Mouse (Mus musculus) kidney, postnatal 10 days (tissue): ENCODE results near the gene Gm17622.

ENCODE experiments used
- DNase-seq: peaks from one replicate; pipeline ENCODE4 v3.0.0; 2021; ENCODE audit warnings: mixed read lengths

The Gm17622 gene

GRCm38 (mm10) chr13:96511893-96512292, 21.4 kb downstream of the Gm17622 start:
- DNase-seq, result peak; percentile 19

DNA sequence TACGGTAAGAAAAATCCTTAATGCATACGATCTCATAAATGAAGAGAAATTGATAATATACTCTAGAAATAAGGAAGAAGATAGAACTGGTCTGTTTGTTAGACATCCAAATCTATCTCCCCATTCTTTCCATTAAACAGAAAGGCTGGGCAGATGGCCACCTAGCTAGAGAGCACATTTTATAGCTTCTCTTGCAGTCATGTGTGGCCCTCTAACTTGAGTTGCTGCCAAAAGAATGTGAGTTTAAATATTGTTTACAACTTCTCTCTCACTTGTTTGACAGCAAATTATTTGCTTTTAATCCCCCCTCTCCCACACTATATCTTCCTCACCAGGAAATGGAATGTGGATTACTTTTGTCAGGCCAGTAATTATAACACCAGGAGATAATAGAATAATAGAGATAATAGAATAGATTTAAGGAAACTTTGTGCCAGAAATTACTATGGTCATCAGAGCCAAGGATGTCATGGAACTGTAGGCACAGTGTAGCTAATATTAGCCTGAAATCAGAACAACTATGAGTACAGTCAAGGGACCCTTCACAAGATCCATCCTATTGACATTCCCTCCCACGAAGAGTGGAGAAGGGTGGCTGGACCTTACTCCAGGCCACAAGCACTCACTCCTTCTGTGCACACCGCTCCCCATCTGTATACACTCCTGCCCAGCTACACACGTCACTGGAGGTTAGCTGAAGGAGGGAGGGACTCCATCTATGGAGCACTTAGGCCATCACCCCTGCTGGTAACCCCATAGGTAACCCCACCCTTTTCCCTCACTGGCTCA, 23.8 kb downstream of the Gm17622 start:
- peak; percentile 27 for DNase-seq

- no peak for DNase-seq
Observed at GRCm38 (mm10) chr13:96516249-96516648, 25.7 kb downstream of the Gm17622 start.

GRCm38 (mm10) chr13:96517335-96517734, 26.8 kb downstream of the Gm17622 start:
- DNase-seq, result no peak

GRCm38 (mm10) chr13:96521294-96521693, 30.8 kb downstream of the Gm17622 start:
- DNase-seq, result no peak

- no peak for DNase-seq
Observed at GRCm38 (mm10) chr13:96527022-96527421, 36.5 kb downstream of the Gm17622 start.

- no peak for DNase-seq
Observed at GRCm38 (mm10) chr13:96527856-96528255, 37.3 kb downstream of the Gm17622 start.

GRCm38 (mm10) chr13:96528776-96529175, 38.2 kb downstream of the Gm17622 start:
- DNase-seq, result no peak

DNA sequence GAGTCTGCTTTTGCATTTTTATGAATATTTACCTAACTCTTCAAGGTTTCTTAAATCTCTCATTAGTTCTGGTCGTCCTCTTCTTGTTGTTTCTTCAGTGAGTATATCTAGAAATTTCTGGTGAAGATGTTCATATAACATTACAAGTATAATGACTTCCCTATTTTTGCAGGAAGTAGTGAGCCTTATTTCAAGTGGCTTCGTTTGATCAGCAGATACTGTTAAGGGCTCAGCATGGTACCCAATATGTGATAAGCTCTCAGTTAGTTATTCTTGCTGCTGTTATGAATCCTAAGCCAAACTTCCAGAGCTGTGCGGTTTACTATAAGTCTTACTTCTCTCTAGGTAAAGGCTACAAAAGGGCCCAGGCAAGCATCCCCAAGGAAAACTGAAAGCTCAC, 39.0 kb downstream of the Gm17622 start:
- DNase-seq, result no peak

DNA sequence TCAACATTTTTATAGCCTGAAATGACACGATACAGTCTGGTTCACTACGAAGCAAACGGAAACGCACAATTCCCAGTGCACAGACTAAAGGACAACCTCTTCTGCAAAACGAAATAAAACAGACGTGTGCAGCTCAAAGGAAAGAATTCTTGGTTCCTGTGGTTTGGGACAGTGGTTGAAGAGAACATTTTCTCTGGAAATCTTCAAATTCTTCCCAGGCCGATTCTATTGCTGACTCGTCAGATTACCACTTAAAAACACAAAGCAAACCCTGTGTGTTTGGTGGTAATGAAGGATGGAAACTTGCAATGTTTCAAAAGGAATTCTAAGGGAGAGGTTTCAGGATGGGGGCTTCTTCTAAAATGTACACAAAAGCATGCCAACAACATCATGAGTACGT, 39.5 kb downstream of the Gm17622 start:
- DNase-seq, result no peak

GRCm38 (mm10) chr13:96532176-96532575, 41.6 kb downstream of the Gm17622 start:
- no peak for DNase-seq

GRCm38 (mm10) chr13:96533742-96534141, 43.2 kb downstream of the Gm17622 start:
- DNase-seq, result no peak

- no peak for DNase-seq
Observed at GRCm38 (mm10) chr13:96536821-96537572, 46.5 kb downstream of the Gm17622 start.

DNA sequence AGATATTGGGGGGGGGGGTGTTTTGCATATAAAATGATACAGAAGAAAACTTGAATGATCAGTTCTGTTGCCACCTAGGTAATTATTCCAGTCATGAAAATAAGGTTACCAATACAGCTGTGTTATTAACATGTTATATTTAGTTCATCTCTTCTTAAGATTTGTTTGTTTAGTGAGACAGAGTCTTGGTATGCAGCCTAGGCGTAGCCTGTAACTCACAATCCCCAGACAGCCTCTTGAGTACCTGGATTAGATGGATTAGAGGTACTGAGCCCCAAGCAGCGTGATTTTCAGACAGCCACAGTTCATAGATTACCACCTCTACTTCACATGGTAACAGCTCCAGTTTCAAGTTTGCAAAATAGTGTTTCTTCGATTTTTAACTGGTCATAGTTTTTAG, 47.6 kb downstream of the Gm17622 start:
- DNase-seq, result no peak
